Mouse (Mus musculus): ENCODE data around the gene B3gnt3. TPM values are rescaled to one million over a fixed set of nuclear protein-coding genes. Genes with fewer than 3 reads are reported as not detected.
"Not testable (repeated sequence)": the region's sequence is repeated elsewhere in the genome, so short reads cannot be mapped to it uniquely, and the experiment has no call there.

Gene B3gnt3
- polyA plus RNA-seq (2016; fragmentation: Nextera tagmentation; extraction: Ambion mirVana): 0.64 and 1.0 TPM in 2 replicates

GRCm38 (mm10) chr8:71701414-71702086 lies at the start of gene B3gnt3:
TSS of gene B3gnt3 (minus strand) at chr8:71701789.
- no peaks in the 10 kb centered on the region for H3K36me3 ChIP-seq
- H3K27ac ChIP-seq: no peak within 1 kb of the TSS
- WGBS: 23% methylated on average over 32 of the region's 34 CpGs
- DNase-seq (ENCODE audit: low spot score): no peak
- 0 out of 2 replicates have a peak, but pooled peaks cover 2% of the 10 kb centered on the region for H3K9me3 ChIP-seq
- peak within 1 kb of the TSS; percentile 22 for H3K4me3 ChIP-seq
- peaks cover 93% of the 10 kb centered on the region for H3K27me3 ChIP-seq (ENCODE audit: insufficient read depth, poor library complexity, severe bottlenecking)
- peaks cover 20% of the 10 kb centered on the region for H3K4me1 ChIP-seq (replicated peaks)

DNA sequence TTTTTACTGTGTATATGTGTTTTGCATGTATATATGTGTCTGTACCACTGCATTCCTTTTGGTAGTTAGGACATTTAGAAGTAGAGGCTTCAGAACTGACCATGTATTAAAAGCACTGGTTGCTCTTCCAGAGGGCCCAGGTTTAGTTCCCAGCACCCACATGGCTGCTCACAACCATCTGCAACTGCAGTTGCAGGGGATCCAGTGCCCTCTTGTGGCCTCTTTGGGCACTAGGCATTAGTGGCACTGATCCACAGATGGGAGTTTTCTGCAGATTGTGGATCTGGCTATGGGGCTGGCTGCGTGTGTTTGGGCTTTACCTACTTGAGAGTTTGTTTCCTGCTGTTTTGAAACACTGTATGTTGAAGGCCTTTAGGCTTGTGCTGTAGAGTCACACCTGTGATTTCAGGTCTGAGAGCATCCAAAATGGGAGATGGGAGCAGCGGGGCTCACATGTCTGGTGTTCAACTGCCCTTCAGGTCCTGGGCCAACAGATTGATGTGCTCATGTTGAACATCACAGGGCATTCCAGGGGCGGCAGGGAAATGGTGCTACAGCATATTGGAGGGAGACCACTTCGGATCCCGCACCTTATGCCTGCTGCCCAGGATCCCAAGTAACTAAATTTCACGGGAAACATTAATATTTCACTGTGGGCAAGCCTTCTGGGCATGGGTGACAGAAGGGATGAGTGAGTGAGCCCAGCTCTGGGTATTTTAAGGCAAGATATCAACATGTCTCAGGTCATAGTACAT lies 47.9 kb upstream of the B3gnt3 start:
- WGBS: 85% methylated on average over 6 of the region's 6 CpGs
- H3K4me3 ChIP-seq; H3K4me1 ChIP-seq (replicated peaks); H3K9me3 ChIP-seq; H3K27ac ChIP-seq; H3K36me3 ChIP-seq; DNase-seq (ENCODE audit: low spot score); H3K27me3 ChIP-seq (ENCODE audit: insufficient read depth, poor library complexity, severe bottlenecking): not testable (repeated sequence)

- not testable (repeated sequence) for H3K27me3 ChIP-seq (ENCODE audit: insufficient read depth, poor library complexity, severe bottlenecking); H3K27ac ChIP-seq; H3K36me3 ChIP-seq; H3K9me3 ChIP-seq; H3K4me3 ChIP-seq; H3K4me1 ChIP-seq (replicated peaks); DNase-seq (ENCODE audit: low spot score)
These were observed 45.5 kb upstream of the B3gnt3 start for GRCm38 (mm10) chr8:71747082-71747481.

DNA sequence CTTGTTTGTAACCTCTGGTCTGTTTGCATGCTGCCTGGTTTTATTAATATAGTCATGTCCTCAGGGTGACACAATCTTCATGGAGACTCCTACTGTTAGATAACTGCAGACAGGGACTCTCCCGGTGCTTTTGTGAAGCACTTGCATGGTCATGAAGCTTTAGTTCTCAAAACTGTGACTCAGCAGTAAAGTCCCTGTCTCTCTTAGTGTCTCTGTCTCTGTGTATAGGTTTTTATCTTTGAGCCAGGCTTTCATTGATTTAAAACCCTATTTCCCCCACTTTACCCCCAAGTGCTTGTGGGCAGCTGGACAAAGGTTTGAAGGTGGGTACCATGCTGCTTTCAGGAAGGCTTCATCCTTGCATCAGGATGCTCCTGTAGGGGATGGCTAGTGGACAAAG lies 43.7 kb upstream of the B3gnt3 start:
- 94% methylated on average over 1 of the region's 1 CpGs for WGBS
- H3K27me3 ChIP-seq (ENCODE audit: insufficient read depth, poor library complexity, severe bottlenecking): peaks cover 7% of the 10 kb centered on the region; the same call in 1 of the 2 replicates
- peaks cover 3% of the 10 kb centered on the region; the same call in 1 of the 2 replicates for H3K9me3 ChIP-seq
- peaks cover 9% of the 10 kb centered on the region for H3K4me1 ChIP-seq (replicated peaks)
- no peak overlapping the region for H3K4me3 ChIP-seq
- no peak overlapping the region for H3K27ac ChIP-seq
- DNase-seq (ENCODE audit: low spot score): no peak
- no peaks in the 10 kb centered on the region for H3K36me3 ChIP-seq

GRCm38 (mm10) chr8:71742783-71743182 lies 41.2 kb upstream of the B3gnt3 start:
- Histone ChIP-seq H3K4me1 (replicated peaks) (peaks cover 9% of the 10 kb centered on the region), H3K36me3 (no peaks in the 10 kb centered on the region), H3K4me3 (no peak overlapping the region), H3K27ac (no peak overlapping the region), H3K9me3 (no peaks in the 10 kb centered on the region), H3K27me3 (ENCODE audit: insufficient read depth, poor library complexity, severe bottlenecking) (peaks cover 7% of the 10 kb centered on the region; the same call in 1 of the 2 replicates)
- no peak for DNase-seq (ENCODE audit: low spot score)
- 71% methylated on average over 2 of the region's 2 CpGs for WGBS

- no peak for DNase-seq (ENCODE audit: low spot score)
- H3K27ac ChIP-seq: no peak overlapping the region
- H3K27me3 ChIP-seq (ENCODE audit: insufficient read depth, poor library complexity, severe bottlenecking): peaks cover 7% of the 10 kb centered on the region; the same call in 1 of the 2 replicates
- peak overlapping the region; percentile 41 for H3K4me3 ChIP-seq
- H3K36me3 ChIP-seq: no peaks in the 10 kb centered on the region
- WGBS: 4% methylated on average over 19 of the region's 19 CpGs
- peaks cover 9% of the 10 kb centered on the region for H3K4me1 ChIP-seq (replicated peaks)
- H3K9me3 ChIP-seq: no peaks in the 10 kb centered on the region
These were observed 40.1 kb upstream of the B3gnt3 start for GRCm38 (mm10) chr8:71741687-71742114.

DNA sequence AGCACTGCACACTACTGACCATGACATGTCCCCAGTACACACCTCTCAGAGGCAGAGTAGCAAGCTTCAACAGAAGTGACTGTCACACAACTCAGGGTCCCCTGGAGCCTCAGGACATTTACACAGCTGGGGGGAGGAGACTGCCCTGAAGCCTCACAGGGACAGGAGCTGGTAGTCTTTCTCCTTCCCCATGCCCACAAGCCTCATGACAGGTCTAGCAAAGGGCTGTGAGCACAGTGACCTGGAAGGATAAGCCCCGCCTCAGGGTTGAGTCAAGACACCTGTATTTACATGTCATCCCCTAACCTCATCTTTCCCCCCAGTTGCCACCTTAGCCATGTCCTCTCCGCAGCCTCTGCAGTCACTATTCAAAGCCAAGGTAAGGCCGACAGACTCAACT lies 39.6 kb upstream of the B3gnt3 start:
- WGBS: 31% methylated on average over 3 of the region's 3 CpGs
- H3K9me3 ChIP-seq: no peaks in the 10 kb centered on the region
- H3K27ac ChIP-seq: no peak overlapping the region
- H3K27me3 ChIP-seq (ENCODE audit: insufficient read depth, poor library complexity, severe bottlenecking): peaks cover 7% of the 10 kb centered on the region; the same call in 1 of the 2 replicates
- H3K4me3 ChIP-seq: peak overlapping the region; percentile 41; the same call in 1 of the 2 replicates
- peaks cover 9% of the 10 kb centered on the region for H3K4me1 ChIP-seq (replicated peaks)
- H3K36me3 ChIP-seq: no peaks in the 10 kb centered on the region
- DNase-seq (ENCODE audit: low spot score): no peak

DNA sequence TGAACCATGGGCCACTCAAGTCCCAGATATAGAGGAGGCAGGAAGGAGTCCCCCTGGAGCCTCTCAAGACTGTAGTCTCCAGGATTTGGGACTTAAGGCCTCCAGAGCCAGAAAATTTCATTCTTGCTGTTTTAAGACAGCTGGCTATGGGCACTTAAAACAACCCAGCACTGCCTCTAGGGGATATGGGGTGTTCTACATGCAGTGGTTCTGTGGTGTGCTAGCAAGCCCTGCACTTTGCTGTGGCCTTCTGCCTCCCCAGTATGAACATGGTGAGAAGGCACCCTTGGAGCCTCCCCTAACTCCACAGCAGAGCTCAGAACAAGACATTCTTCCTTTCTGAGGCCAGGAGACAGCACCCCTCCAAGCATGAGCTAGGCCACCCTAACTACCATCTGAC lies 36.7 kb upstream of the B3gnt3 start:
- H3K27me3 ChIP-seq (ENCODE audit: insufficient read depth, poor library complexity, severe bottlenecking); H3K9me3 ChIP-seq; DNase-seq (ENCODE audit: low spot score): not testable (repeated sequence)

GRCm38 (mm10) chr8:71731652-71732230 lies 30.2 kb upstream of the B3gnt3 start:
- Histone ChIP-seq H3K27me3 (ENCODE audit: insufficient read depth, poor library complexity, severe bottlenecking) (peaks cover 39% of the 10 kb centered on the region), H3K9me3 (no peaks in the 10 kb centered on the region), H3K36me3 (no peaks in the 10 kb centered on the region), H3K4me3 (no peak overlapping the region), H3K27ac (no peak overlapping the region), H3K4me1 (replicated peaks) (peaks cover 17% of the 10 kb centered on the region)
- WGBS: 63% methylated on average over 3 of the region's 3 CpGs
- peak; percentile 37 for DNase-seq (ENCODE audit: low spot score)

More for the DNA sequence above, 36.7 kb upstream of the B3gnt3 start:
- H3K4me3 ChIP-seq; H3K36me3 ChIP-seq; H3K4me1 ChIP-seq (replicated peaks); H3K27ac ChIP-seq: not testable (repeated sequence)

- Histone ChIP-seq H3K9me3 (no peaks in the 10 kb centered on the region), H3K27me3 (ENCODE audit: insufficient read depth, poor library complexity, severe bottlenecking) (peaks cover 60% of the 10 kb centered on the region), H3K27ac (peak overlapping the region; percentile 75), H3K4me1 (replicated peaks) (peaks cover 37% of the 10 kb centered on the region), H3K4me3 (peak overlapping the region; percentile 50), H3K36me3 (no peaks in the 10 kb centered on the region)
- 4% methylated on average over 16 of the region's 16 CpGs for WGBS
- peak; percentile 19 for DNase-seq (ENCODE audit: low spot score)
These were observed 27.4 kb upstream of the B3gnt3 start for GRCm38 (mm10) chr8:71728826-71729620.

DNA sequence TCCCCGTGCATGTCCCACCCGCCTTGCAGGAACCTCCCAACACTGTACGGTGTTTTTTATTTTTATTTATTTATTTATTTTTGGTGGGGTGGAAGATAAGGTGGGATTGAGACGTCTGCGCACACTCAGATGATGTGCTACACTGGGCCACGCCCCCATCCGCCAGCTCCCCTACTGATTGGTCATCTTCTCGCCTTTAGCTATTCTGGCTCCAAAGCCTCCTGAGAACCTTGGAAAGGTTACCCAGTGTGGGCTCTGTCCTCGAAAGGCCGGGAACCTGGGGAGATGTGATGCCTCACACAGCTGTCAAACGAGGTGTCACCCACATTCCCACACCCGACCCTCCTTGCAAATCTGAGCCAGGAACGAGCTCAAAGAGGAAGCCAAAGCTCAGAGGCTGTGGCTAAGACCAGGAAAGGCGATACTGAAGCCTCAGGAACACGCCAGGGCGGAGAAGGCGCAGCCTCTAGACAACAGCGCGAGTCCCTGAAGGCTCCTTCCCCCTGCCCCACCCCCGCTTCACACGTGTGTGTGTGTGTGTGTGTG lies 26.7 kb upstream of the B3gnt3 start:
- no peaks in the 10 kb centered on the region for H3K9me3 ChIP-seq
- WGBS: 5% methylated on average over 21 of the region's 21 CpGs
- peaks cover 38% of the 10 kb centered on the region for H3K4me1 ChIP-seq (replicated peaks)
- H3K36me3 ChIP-seq: no peaks in the 10 kb centered on the region
- H3K27ac ChIP-seq: peak overlapping the region; percentile 75
- peak; percentile 47 for DNase-seq (ENCODE audit: low spot score)
- H3K27me3 ChIP-seq (ENCODE audit: insufficient read depth, poor library complexity, severe bottlenecking): peaks cover 67% of the 10 kb centered on the region
- H3K4me3 ChIP-seq: peak overlapping the region; percentile 50

Measured in hindbrain, embryonic 10.5 days (tissue).